Mouse (Mus musculus) liver, adult 2 months (tissue): ENCODE results near the gene Cst8. TPM values are rescaled to one million over a fixed set of nuclear protein-coding genes. Genes with fewer than 3 reads are reported as not detected.
"Not testable (repeated sequence)": the region's sequence is repeated elsewhere in the genome, so short reads cannot be mapped to it uniquely, and the experiment has no call there.

Experiments
- DNase-seq: peaks from one replicate; pipeline ENCODE4 v3.0.0-alpha.2; 2011; ENCODE audit warnings: low read depth, low spot score; ENCODE audit errors: extremely low read depth
- H3K27ac ChIP-seq: fragments of 200-500 bp; replicated peaks from 2 replicates; pipeline ENCODE4 v1.5.1; 2012; ENCODE audit warnings: low read depth, mild to moderate bottlenecking, control low read depth, inconsistent platforms, low read length; ENCODE audit not compliant: insufficient read depth
- H3K27me3 ChIP-seq: fragments of 200-500 bp; 2 replicates; pipeline ENCODE4 v1.6.1; 2012; ENCODE audit warnings: mild to moderate bottlenecking, moderate library complexity, low read length, inconsistent platforms; ENCODE audit not compliant: control insufficient read depth, insufficient read depth
- H3K36me3 ChIP-seq: fragments of 200-500 bp; 2 replicates; pipeline ENCODE4 v1.6.1; 2012; ENCODE audit warnings: low read length, inconsistent platforms; ENCODE audit not compliant: control insufficient read depth, insufficient read depth
- H3K4me1 ChIP-seq: fragments of 200-500 bp; 2 replicates; pipeline ENCODE4 v1.6.1; 2011; ENCODE audit warnings: low read length; ENCODE audit not compliant: control insufficient read depth, insufficient read depth
- H3K4me3 ChIP-seq: fragments of 200-500 bp; 2 replicates; pipeline ENCODE4 v1.5.1; 2011; ENCODE audit warnings: low read depth, mild to moderate bottlenecking, control low read depth, low read length, moderate library complexity; ENCODE audit not compliant: insufficient read depth
- H3K79me2 ChIP-seq: fragments of 200-500 bp; 2 replicates; pipeline ENCODE4 v1.6.1; 2012; ENCODE audit warnings: inconsistent platforms, mild to moderate bottlenecking, low read length, moderate library complexity; ENCODE audit not compliant: control insufficient read depth, insufficient read depth
- H3K9ac ChIP-seq: fragments of 200-500 bp; 2 replicates; pipeline ENCODE4 v1.6.1; 2012; ENCODE audit warnings: low read depth, mild to moderate bottlenecking, control low read depth, inconsistent platforms, low read length
- CTCF ChIP-seq: fragments of 200-500 bp; IDR thresholded peaks from 2 replicates; pipeline ENCODE4 v1.5.1; 2011; ENCODE audit warnings: low read depth, low read length, control low read depth
- POLR2A ChIP-seq: fragments of 200-500 bp; IDR thresholded peaks from 2 replicates; pipeline ENCODE4 v1.6.1; 2011; ENCODE audit warnings: low read length, control low read depth; ENCODE audit not compliant: insufficient read depth; ENCODE audit errors: extremely low read depth
- WGBS: fragments of 180-500 bp; shearing (Covaris S2); methylation state at CpG from one replicate; pipeline ENCODE4 v1.1.7; 2018; 5-methylcytosine and 5-hydroxymethylcytosine counted together
- polyA plus RNA-seq: library from polyadenylated mRNA; depleted of rRNA; stranded (reverse); fragments of >200 nt; gene quantifications from 2 replicates; pipeline ENCODE4 v1.2.3, GENCODE M21; 2012; rRNA removed
- total RNA-seq: library from RNA; depleted of rRNA; stranded (reverse); fragments of >200 nt; gene quantifications from 2 replicates; pipeline ENCODE4 v1.2.3, GENCODE M21; 2014; rRNA removed

The Cst8 gene
- not detected in 2 replicates for total RNA-seq
- not detected in 2 replicates for polyA plus RNA-seq

- no peaks in the 10 kb centered on the region for H3K27me3 ChIP-seq
- DNase-seq, result peak; percentile 0
- WGBS, result 47% methylated on average over 1 of the region's 1 CpGs
- no peak within 1 kb of the TSS for H3K9ac ChIP-seq
- H3K36me3 ChIP-seq, result no peaks in the 10 kb centered on the region
- no peak within 1 kb of the TSS for H3K4me3 ChIP-seq
- TF ChIP-seq POLR2A, result no peak
- TF ChIP-seq CTCF, result no peak
- no peaks in the 10 kb centered on the region for H3K79me2 ChIP-seq
- no peaks in the 10 kb centered on the region for H3K4me1 ChIP-seq
- H3K27ac ChIP-seq, result no peak within 1 kb of the TSS
Measured at GRCm38 (mm10) chr2:148798485-148798884, at the start of gene Cst8. Cst8 (plus strand) TSS chr2:148798785.

GRCm38 (mm10) chr2:148750058-148750457 lies 48.5 kb upstream of the Cst8 start, which contains the start of gene Cstl1:
Cstl1 (plus strand) TSS chr2:148750358.
- no peaks in the 10 kb centered on the region for H3K27me3 ChIP-seq
- H3K4me1 ChIP-seq, result peaks cover 2% of the 10 kb centered on the region; the same call in 1 of the 2 replicates
- no peak within 1 kb of the TSS for H3K27ac ChIP-seq
- no peaks in the 10 kb centered on the region for H3K36me3 ChIP-seq
- no peak for DNase-seq
- H3K79me2 ChIP-seq, result no peaks in the 10 kb centered on the region
- no peak within 1 kb of the TSS for H3K4me3 ChIP-seq
- TF ChIP-seq POLR2A (no peak), CTCF (no peak)
- 73% methylated on average over 1 of the region's 1 CpGs for WGBS
- H3K9ac ChIP-seq, result no peak within 1 kb of the TSS

GRCm38 (mm10) chr2:148751893-148752813 lies 46.4 kb upstream of the Cst8 start:
- Histone ChIP-seq H3K36me3 (no peaks in the 10 kb centered on the region), H3K27ac (no peak overlapping the region), H3K27me3 (no peaks in the 10 kb centered on the region), H3K4me1 (peaks cover 2% of the 10 kb centered on the region; the same call in 1 of the 2 replicates), H3K9ac (0 out of 2 replicates have a peak overlapping the region, but pooled peaks have one; percentile 22), H3K79me2 (no peaks in the 10 kb centered on the region), H3K4me3 (0 out of 2 replicates have a peak overlapping the region, but pooled peaks have one; percentile 17)
- DNase-seq, result peak; percentile 76
- WGBS, result 13% methylated on average over 15 of the region's 15 CpGs
- TF ChIP-seq CTCF (peak; percentile 44), POLR2A (no peak)

- H3K4me3 ChIP-seq, result no peak overlapping the region
- H3K27me3 ChIP-seq, result no peaks in the 10 kb centered on the region
- H3K36me3 ChIP-seq, result no peaks in the 10 kb centered on the region
- H3K79me2 ChIP-seq, result no peaks in the 10 kb centered on the region
- H3K27ac ChIP-seq, result no peak overlapping the region
- no peak overlapping the region for H3K9ac ChIP-seq
- no peak for DNase-seq
- no peak for TF ChIP-seq CTCF
- TF ChIP-seq POLR2A, result no peak
- H3K4me1 ChIP-seq, result peaks cover 2% of the 10 kb centered on the region; the same call in 1 of the 2 replicates
- WGBS, result 50% methylated on average over 1 of the region's 1 CpGs
Measured at GRCm38 (mm10) chr2:148754310-148754846, 44.2 kb upstream of the Cst8 start.

GRCm38 (mm10) chr2:148763648-148764388 lies 34.8 kb upstream of the Cst8 start:
- H3K4me1 ChIP-seq, result no peaks in the 10 kb centered on the region
- no peak overlapping the region for H3K4me3 ChIP-seq
- WGBS, result 100% methylated on average over 1 of the region's 1 CpGs
- no peak for DNase-seq
- H3K27me3 ChIP-seq, result no peaks in the 10 kb centered on the region
- H3K36me3 ChIP-seq, result no peaks in the 10 kb centered on the region
- no peak overlapping the region for H3K9ac ChIP-seq
- no peaks in the 10 kb centered on the region for H3K79me2 ChIP-seq
- TF ChIP-seq CTCF (no peak), POLR2A (no peak)
- no peak overlapping the region for H3K27ac ChIP-seq

- DNase-seq, H3K79me2 ChIP-seq, H3K27ac ChIP-seq, H3K27me3 ChIP-seq, H3K9ac ChIP-seq, H3K4me3 ChIP-seq, H3K36me3 ChIP-seq, H3K4me1 ChIP-seq: not testable (repeated sequence)
- 80% methylated on average over 4 of the region's 4 CpGs for WGBS
Measured at GRCm38 (mm10) chr2:148771397-148771796, 27.2 kb upstream of the Cst8 start, which contains the start of gene Cst11. Cst11 (minus strand) TSS chr2:148771497.
